Mouse (Mus musculus) G1E (cell line): ENCODE data around the gene Gm813. TPM values are rescaled to one million over a fixed set of nuclear protein-coding genes. Genes with fewer than 3 reads are reported as not detected.

Experiments
- ATAC-seq: 2 replicates; pipeline ENCODE4 v1.8.0; 2016; ENCODE audit warnings: mild to moderate bottlenecking; ENCODE audit not compliant: insufficient number of reproducible peaks, poor library complexity, low FRiP score, severe bottlenecking; ENCODE audit errors: extremely low read depth
- DNase-seq: peaks from one replicate; pipeline ENCODE4 v3.0.0; 2012; ENCODE audit warnings: low spot score
- H3K27me3 ChIP-seq: 2 replicates; pipeline ENCODE4 v1.6.1; 2012; ENCODE audit warnings: mild to moderate bottlenecking, low read length, inconsistent platforms; ENCODE audit not compliant: insufficient read depth
- H3K36me3 ChIP-seq: replicated peaks from 2 replicates; pipeline ENCODE3; 2012; ENCODE audit warnings: mild to moderate bottlenecking, inconsistent platforms
- H3K4me1 ChIP-seq: 2 replicates; pipeline ENCODE4 v1.6.1; 2012; ENCODE audit warnings: low read depth, low read length, inconsistent platforms, mixed read lengths; ENCODE audit not compliant: insufficient read depth
- H3K4me3 ChIP-seq: 2 replicates; pipeline ENCODE4 v1.5.1; 2012; ENCODE audit warnings: low read depth, mild to moderate bottlenecking, inconsistent platforms, low read length, moderate library complexity, mixed read lengths
- H3K9me3 ChIP-seq: replicated peaks from 2 replicates; pipeline ENCODE4 v1.6.1; 2012; ENCODE audit warnings: inconsistent platforms
- CTCF ChIP-seq: IDR thresholded peaks from 2 replicates; pipeline ENCODE4 v1.5.1; 2012; ENCODE audit warnings: low read depth, low read length, inconsistent platforms, mixed read lengths
- GATA1 ChIP-seq: IDR thresholded peaks from 2 replicates; pipeline ENCODE4 v1.6.1; 2012; ENCODE audit warnings: borderline replicate concordance, low read length, inconsistent platforms, mixed read lengths
- GATA2 ChIP-seq: IDR thresholded peaks from 2 replicates; pipeline ENCODE4 v1.6.1; 2012; ENCODE audit warnings: low read depth, low read length, inconsistent platforms, borderline replicate concordance
- POLR2AphosphoS5 ChIP-seq: IDR thresholded peaks from 2 replicates; pipeline ENCODE4 v1.6.1; 2012; ENCODE audit warnings: low read depth, low read length, inconsistent platforms; ENCODE audit not compliant: insufficient replicate concordance
- TAL1 ChIP-seq: conservative IDR thresholded peaks from 2 replicates; pipeline ENCODE4 v1.6.1; 2012; ENCODE audit warnings: low read depth, low read length, inconsistent platforms, mixed read lengths
- polyA plus RNA-seq: library from polyadenylated mRNA; stranded (reverse); fragments of >175 nt; gene quantifications from 2 replicates; pipeline ENCODE4 v1.2.3, GENCODE M21; 2012
- total RNA-seq, 2 experiments: library from RNA; stranded (forward) in 1 of 2; stranded (reverse) in 1 of 2; fragments of 200-1000 nt in 1 of 2; fragments of >200 nt in 1 of 2; fragmentation: Nextera tagmentation in 1 of 2; gene quantifications; 2 replicates each; pipeline ENCODE4 v1.2.3; 2014 to 2017

Gm813 gene
- total and polyA plus RNA-seq, 3 experiments = 0.22 TPM; not detected in 2

GRCm38 (mm10) chr16:58591299-58591698 is 25.5 kb downstream of the Gm813 start:
- Histone ChIP-seq H3K4me1 (no peaks in the 10 kb centered on the region), H3K27me3 (no peaks in the 10 kb centered on the region), H3K36me3 (no peaks in the 10 kb centered on the region), H3K4me3 (no peak overlapping the region), H3K9me3 (no peaks in the 10 kb centered on the region)
- ATAC-seq (no peak), DNase-seq (no peak)
- TF ChIP-seq GATA1 = no peak
- no peak for TF ChIP-seq POLR2AphosphoS5
- no peak for TF ChIP-seq TAL1
- TF ChIP-seq GATA2 = no peak
- no peak for TF ChIP-seq CTCF

- ATAC-seq (no peak), DNase-seq (no peak)
- H3K9me3 ChIP-seq = no peaks in the 10 kb centered on the region
- H3K36me3 ChIP-seq = no peaks in the 10 kb centered on the region
- H3K4me1 ChIP-seq = no peaks in the 10 kb centered on the region; the same call in 1 of the 2 replicates
- H3K4me3 ChIP-seq = no peak overlapping the region
- no peak for TF ChIP-seq TAL1
- TF ChIP-seq CTCF = no peak
- no peak for TF ChIP-seq GATA1
- no peak for TF ChIP-seq GATA2
- no peak for TF ChIP-seq POLR2AphosphoS5
- no peaks in the 10 kb centered on the region for H3K27me3 ChIP-seq
Measured at GRCm38 (mm10) chr16:58589444-58589843, 27.3 kb downstream of the Gm813 start.

- ATAC-seq = no peak
- no peak for TF ChIP-seq GATA1
- TF ChIP-seq POLR2AphosphoS5 = no peak
- no peak for TF ChIP-seq GATA2
- no peak for TF ChIP-seq CTCF
- no peak for TF ChIP-seq TAL1
- Histone ChIP-seq H3K4me3 (no peak overlapping the region), H3K4me1 (peaks cover 5% of the 10 kb centered on the region; the same call in 1 of the 2 replicates), H3K27me3 (no peaks in the 10 kb centered on the region), H3K9me3 (no peaks in the 10 kb centered on the region), H3K36me3 (no peaks in the 10 kb centered on the region)
- DNase-seq = no peak
Measured at GRCm38 (mm10) chr16:58573949-58574722, 42.6 kb downstream of the Gm813 start.

- Histone ChIP-seq H3K4me1 (peaks cover 5% of the 10 kb centered on the region; the same call in 1 of the 2 replicates), H3K9me3 (no peaks in the 10 kb centered on the region), H3K27me3 (no peaks in the 10 kb centered on the region), H3K36me3 (no peaks in the 10 kb centered on the region), H3K4me3 (no peak overlapping the region)
- no peak for DNase-seq
- no peak for ATAC-seq
- no peak for TF ChIP-seq CTCF
- TF ChIP-seq TAL1 = no peak
- no peak for TF ChIP-seq POLR2AphosphoS5
- TF ChIP-seq GATA2 = no peak
- TF ChIP-seq GATA1 = no peak
Measured at GRCm38 (mm10) chr16:58570694-58571264, 46.0 kb downstream of the Gm813 start.

Other genes with a start within 250 kb of the Gm813 start
- 12.0 and 16.4 TPM in 2 replicates for gene Dcbld2, start 208.5 kb downstream of the Gm813 start, total RNA-seq (2014; fragmentation: Nextera tagmentation)
- gene Dcbld2, start 208.5 kb downstream of the Gm813 start, total RNA-seq (2017) = 7.0 and 8.0 TPM in 2 replicates
- gene Dcbld2, start 208.5 kb downstream of the Gm813 start, polyA plus RNA-seq = 1.3 and 1.7 TPM in 2 replicates
- 327 and 403 TPM in 2 replicates for gene St3gal6, start 92.7 kb downstream of the Gm813 start, total RNA-seq (2014; fragmentation: Nextera tagmentation)
- gene St3gal6, start 92.7 kb downstream of the Gm813 start, total RNA-seq (2017) = 104 and 115 TPM in 2 replicates
- 166 and 198 TPM in 2 replicates for gene St3gal6, start 92.7 kb downstream of the Gm813 start, polyA plus RNA-seq
- gene E330017A01Rik, start 21.8 kb upstream of the Gm813 start, total RNA-seq (2014; fragmentation: Nextera tagmentation) = not detected in 2 replicates
- gene E330017A01Rik, start 21.8 kb upstream of the Gm813 start, total RNA-seq (2017) = 0.11 and 0.17 TPM in 2 replicates
- not detected in 2 replicates for gene E330017A01Rik, start 21.8 kb upstream of the Gm813 start, polyA plus RNA-seq
- gene Cpox, start 53.3 kb upstream of the Gm813 start, total RNA-seq (2014; fragmentation: Nextera tagmentation) = 1,587 and 1,720 TPM in 2 replicates
- 291 and 297 TPM in 2 replicates for gene Cpox, start 53.3 kb upstream of the Gm813 start, total RNA-seq (2017)
- gene Cpox, start 53.3 kb upstream of the Gm813 start, polyA plus RNA-seq = 261 and 266 TPM in 2 replicates
- not detected in 2 replicates for gene Gpr15, start 102.1 kb upstream of the Gm813 start, total RNA-seq (2014; fragmentation: Nextera tagmentation)
- 0.11 and 0.12 TPM in 2 replicates for gene Gpr15, start 102.1 kb upstream of the Gm813 start, total RNA-seq (2017)
- gene Gpr15, start 102.1 kb upstream of the Gm813 start, polyA plus RNA-seq = not detected in 2 replicates
- 93.5 and 94.2 TPM in 2 replicates for gene Cldnd1, start 110.9 kb upstream of the Gm813 start, total RNA-seq (2014; fragmentation: Nextera tagmentation)
- 17.4 and 18.5 TPM in 2 replicates for gene Cldnd1, start 110.9 kb upstream of the Gm813 start, total RNA-seq (2017)
- gene Cldnd1, start 110.9 kb upstream of the Gm813 start, polyA plus RNA-seq = 2.2 and 3.3 TPM in 2 replicates
- gene Olfr172, start 146.2 kb upstream of the Gm813 start, total RNA-seq (2014; fragmentation: Nextera tagmentation) = not detected in 2 replicates
- gene Olfr172, start 146.2 kb upstream of the Gm813 start, total RNA-seq (2017) = not detected in 2 replicates
- gene Olfr172, start 146.2 kb upstream of the Gm813 start, polyA plus RNA-seq = not detected in 2 replicates
- not detected in 2 replicates for gene Olfr173, start 183.3 kb upstream of the Gm813 start, total RNA-seq (2014; fragmentation: Nextera tagmentation)
- 0.06 TPM in 1 of 2 replicates, not detected in the other for gene Olfr173, start 183.3 kb upstream of the Gm813 start, total RNA-seq (2017)
- gene Olfr173, start 183.3 kb upstream of the Gm813 start, polyA plus RNA-seq = not detected in 2 replicates
- gene Olfr175-ps1, start 209.8 kb upstream of the Gm813 start, total RNA-seq (2014; fragmentation: Nextera tagmentation) = 0.98 TPM in 1 of 2 replicates, not detected in the other
- 0.11 and 0.46 TPM in 2 replicates for gene Olfr175-ps1, start 209.8 kb upstream of the Gm813 start, total RNA-seq (2017)
- not detected in 2 replicates for gene Olfr175-ps1, start 209.8 kb upstream of the Gm813 start, polyA plus RNA-seq